Mouse (Mus musculus): Measurements from ENCODE around the gene Tap1. TPM values are rescaled to one million over a fixed set of nuclear protein-coding genes. Genes with fewer than 3 reads are reported as not detected.

Tap1 gene
- total RNA-seq, 2 experiments from 2014 or later: 2.6 to 3.8 TPM

DNA sequence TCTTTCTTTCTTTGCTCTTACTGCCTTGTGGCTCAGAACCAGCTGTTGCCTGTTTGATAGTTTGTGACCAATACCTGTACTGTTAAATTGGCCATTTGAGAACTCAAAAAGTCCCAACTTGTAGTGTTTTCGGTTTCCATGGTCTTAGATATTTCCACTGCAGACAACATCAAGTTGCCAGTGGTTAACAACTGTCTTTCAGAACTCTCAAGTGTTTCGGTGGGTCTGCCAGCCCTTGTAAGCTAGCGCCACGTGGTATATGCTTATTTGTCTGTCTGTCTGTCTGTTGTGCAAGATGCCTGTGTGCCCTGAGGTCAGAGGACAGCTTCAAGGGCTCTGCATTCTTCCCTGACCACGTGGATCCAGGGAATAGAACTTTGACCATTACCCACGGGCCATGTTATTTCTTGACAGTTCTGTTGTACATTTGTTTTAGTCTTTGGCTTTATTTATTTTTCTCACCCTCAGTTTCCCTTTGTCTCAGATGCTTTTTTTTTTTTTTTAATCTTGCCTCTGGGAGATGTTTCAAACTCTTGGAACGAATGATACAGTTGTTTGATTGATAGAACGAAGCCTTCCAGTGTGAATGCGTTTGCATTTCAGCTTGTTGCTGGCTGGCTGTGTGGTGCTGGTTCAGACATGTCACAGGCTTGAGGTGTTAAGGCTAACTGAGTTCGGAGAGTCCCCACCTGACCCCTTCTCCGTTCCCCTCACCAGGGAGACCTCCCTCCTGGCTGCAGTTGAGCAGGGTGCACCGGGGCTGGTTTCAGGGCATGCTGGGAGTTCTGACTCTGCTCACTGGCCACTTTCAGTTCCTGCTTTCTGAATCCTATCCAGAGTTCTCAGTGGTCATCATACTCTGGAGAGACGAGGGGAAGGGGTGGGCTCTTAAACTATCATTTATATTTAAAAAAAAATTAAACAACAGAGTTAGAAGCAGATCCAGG is 7.2 kb upstream of the Tap1 start:
- DNase-seq: no peak

DNA sequence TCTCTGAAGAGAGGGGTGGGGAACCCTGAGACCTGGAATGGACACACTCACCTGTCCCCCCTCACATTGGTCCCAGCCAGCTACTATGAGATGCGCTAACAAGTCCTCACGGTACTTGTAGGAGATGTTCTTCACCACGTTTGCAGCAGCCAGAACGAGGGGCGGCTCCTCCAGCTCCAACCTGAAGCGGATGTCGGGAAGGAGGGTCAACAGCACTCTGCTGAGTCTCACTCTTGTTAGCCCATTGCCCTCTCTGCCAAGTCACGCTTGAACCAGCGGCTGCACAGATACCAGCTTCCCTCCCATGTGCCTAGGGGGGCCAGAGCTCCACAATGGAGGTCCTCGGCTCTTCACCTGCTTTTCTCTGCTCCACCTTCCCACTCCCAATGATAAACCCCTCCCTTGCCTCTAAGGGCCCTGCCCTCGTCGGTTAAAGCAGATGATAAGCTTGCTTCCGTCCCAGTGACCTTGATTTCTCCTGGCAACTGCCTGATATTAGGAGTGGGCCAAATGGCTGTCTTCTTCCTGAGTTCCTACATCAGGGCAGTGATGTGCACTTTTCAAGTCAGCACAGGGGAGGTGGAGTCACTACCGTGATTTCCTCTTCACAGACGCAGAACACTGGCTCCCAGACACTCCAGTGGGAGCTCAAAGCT is 3.7 kb upstream of the Tap1 start:
- no peak for DNase-seq

DNA sequence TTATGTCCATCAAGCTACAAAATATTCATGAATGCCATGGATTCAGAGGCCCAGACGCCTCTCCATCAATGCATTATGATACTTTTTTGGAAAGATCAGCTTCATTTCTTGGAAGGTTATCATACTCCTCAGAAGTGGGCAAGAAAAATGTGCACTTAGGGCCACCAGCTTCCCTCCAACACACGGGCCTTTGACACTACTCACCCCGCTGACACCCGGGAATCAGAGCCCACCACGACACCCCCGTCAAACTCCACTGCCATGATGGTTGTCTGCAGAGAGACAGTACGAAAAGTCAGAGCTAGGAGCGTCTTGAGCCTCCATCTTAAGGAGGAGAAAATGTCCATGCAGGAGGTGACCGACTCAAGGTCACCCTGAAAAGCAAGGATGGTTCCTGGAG is 1.8 kb upstream of the Tap1 start:
- DNase-seq: no peak

DNA sequence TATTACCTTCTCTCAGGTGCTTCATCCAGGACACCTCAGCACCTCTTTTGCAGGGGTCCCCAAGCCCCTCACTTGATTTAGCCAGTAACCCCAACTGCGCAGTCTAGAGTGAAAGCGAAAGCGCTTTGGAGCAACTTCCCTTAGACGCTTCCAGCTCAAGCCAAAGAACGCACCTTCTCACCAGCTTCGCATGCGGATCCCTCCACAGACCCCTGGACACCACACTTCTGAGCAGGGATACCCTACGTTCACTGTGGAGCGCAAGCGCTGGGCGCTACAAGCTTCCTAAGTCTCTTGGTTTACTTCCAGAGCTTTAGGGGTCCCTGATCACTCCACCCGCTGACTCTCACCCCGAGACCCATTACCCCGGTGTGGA is 480 bp upstream of the Tap1 start:
- no peak for DNase-seq

DNA sequence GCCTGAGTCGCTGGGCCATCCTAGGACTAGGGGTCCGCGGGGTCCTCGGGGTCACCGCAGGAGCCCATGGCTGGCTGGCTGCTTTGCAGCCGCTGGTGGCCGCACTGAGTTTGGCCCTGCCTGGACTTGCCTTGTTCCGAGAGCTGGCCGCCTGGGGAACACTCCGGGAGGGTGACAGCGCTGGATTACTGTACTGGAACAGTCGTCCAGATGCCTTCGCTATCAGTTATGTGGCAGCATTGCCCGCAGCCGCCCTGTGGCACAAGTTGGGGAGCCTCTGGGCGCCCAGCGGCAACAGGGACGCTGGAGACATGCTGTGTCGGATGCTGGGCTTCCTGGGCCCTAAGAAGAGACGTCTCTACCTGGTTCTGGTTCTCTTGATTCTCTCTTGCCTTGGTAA is 657 bp downstream of the Tap1 start:
- DNase-seq: peak; percentile 48

DNA sequence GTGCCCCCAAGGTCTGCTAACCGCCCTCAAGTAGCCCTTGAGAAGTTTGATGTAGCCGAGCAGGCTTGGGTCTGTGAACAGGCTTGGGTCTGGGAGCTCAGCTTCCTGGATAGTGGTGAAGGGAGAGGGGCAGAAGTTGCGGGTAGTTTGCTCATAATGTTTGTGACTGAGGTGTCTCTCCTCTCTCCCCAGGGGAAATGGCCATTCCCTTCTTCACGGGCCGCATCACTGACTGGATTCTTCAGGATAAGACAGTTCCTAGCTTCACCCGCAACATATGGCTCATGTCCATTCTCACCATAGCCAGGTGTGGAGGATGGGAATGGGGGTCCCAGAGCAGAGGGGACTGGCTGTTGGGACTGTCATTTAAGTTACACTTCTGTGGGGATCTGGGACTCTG is 1.6 kb downstream of the Tap1 start:
- DNase-seq: no peak

DNA sequence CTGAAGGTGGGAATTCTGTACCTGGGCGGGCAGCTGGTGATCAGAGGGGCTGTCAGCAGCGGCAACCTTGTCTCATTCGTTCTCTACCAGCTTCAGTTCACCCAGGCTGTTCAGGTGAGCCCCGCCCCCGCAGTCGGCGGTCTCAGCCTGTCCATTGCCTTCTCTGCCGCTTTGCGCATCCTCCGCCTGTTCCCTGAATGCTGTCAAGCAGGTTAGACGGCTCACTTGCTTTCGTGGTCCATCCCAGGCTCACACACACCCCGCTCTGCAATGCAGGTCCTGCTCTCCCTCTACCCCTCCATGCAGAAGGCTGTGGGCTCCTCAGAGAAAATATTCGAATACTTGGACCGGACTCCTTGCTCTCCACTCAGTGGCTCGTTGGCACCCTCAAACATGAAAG is 5.5 kb downstream of the Tap1 start:
- no peak for DNase-seq

DNA sequence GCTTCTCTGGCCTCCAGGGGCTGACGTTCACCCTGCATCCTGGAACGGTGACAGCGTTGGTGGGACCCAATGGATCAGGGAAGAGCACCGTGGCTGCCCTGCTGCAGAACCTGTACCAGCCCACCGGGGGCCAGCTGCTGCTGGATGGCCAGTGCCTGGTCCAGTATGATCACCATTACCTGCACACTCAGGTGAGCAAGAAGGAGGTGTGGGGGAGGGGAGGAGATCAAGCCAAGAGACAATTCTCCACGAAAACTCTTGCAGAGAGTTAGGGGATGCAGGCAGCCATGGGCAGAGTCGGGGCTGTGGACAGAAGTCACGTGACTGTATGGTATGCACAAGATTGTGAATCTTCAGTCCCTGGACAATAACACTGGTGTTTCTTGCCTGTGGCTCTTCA is 6.1 kb downstream of the Tap1 start:
- DNase-seq: no peak

DNA sequence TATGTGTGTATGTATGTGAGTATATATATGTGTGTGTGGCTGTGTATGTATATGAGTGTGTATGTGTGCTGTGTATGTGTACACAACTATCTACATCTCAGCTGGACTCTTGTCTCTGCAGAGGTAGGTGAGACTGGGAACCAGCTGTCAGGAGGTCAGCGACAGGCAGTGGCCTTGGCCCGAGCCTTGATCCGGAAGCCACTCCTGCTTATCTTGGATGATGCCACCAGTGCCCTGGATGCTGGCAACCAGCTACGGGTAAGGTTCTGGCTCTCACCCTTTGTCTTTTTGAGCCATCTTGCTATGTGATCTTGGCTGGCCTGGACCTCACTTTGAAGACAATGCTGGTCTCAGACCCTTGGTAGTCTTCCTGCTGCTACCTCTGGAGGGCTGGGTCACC is 7.4 kb downstream of the Tap1 start:
- no peak for DNase-seq

DNA sequence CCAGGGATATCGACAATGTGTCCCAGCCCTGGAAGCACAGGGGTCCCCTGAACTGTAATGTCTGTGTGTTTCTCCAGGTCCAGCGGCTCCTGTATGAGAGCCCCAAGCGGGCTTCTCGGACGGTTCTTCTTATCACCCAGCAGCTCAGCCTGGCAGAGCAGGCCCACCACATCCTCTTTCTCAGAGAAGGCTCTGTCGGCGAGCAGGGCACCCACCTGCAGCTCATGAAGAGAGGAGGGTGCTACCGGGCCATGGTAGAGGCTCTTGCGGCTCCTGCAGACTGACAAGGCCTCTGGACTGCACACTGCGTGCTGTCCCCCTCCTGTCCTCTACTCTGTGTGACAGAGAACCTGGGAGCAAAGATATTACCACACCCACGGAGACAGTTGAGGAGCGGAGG is 9.1 kb downstream of the Tap1 start:
- no peak for DNase-seq

DNA sequence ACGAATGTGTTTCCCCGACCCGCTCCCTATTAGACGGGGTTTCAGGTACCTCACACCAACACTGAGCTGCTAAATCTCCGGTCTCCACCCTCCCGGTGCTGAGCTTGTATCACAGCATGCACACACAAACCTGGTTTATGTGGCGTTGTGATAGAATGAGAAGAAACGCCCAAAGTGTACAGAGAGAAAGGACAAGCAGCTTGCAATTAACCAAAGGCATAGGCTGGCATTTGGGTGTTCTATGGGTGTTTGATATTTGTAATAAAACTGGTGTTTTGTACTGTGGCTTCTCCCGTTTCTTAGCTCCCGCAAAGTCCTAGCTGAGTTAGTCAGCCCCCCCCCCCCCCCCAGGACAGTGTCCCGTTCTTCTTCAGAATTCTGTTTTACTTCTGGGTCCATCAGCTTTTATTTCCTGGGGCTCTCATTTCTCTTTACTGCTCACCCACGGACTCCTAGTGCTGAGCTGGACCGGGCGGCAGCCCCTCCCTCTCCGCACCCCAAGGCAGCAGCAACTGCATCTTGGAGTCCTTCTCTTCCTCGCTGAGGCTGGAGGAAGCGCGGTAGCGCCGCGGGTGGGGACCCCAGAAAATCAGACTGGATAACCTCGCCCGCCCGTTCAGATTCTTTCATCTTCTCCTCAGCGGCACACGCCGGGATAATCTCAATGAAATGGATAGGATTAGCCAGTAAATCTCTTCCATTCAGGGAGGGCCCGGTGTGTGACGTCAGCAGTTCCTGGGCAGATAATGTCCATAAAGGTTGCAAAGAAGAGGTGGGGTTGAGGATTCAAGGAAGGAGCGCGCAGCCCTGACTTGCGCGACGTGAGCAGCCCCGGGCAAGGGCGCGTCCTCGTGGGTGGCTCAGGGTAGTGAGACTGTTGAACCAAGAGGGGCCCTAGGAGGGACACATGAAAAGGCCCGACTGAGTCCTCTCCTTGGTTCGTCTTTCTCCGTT is 9.9 kb downstream of the Tap1 start, which contains the start of gene Psmb8:
Psmb8 (plus strand) TSS at position 781 of the 954 bp plus-strand sequence.
- DNase-seq: peak; percentile 87

DNA sequence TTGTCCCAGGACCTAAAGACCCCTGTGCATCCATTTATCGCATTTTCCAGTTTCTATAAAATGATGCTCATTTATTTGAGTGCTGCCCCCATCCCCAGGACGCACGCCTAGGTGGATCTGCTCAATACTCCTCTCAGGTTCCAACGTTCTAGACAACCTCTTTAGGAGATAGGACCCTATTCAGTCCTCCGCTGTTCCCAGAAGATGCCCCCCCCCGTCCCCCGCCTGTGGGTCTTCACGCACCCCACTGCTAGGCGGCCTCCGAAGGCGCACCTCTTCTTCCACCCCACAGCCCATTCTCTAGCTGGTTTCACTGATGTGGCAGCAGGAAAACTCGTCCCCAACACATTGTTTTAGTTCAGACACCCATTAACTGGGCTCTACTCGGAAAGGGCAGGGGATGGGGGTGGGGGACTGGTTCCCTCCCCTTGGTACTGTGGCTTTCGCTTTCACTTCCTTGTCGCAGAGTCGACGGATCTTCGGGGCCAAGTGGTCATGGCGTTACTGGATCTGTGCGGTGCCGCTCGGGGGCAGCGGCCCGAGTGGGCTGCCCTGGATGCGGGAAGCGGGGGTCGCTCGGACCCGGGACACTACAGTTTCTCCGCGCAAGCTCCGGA is 10.7 kb downstream of the Tap1 start:
- DNase-seq: peak; percentile 26

DNA sequence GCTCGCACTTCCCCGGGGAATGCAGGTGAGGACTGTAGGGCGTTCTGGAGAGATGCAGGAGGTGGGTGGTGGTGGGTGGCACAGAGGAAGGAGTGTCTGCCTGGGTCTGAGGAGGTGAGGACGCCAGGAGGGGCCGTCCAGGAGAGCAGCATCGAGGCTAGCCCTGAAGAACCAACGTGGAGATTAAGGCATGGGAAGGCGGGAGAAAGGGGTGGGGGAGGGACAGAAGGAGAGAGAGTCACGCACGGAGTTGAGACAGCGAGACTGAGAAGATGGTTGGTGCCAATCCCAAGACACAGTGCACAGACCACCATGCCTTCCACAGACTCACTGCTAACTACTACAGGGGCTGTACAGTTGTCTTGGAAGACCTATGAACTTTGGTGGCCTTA is 11.2 kb downstream of the Tap1 start:
- DNase-seq: no peak

DNA sequence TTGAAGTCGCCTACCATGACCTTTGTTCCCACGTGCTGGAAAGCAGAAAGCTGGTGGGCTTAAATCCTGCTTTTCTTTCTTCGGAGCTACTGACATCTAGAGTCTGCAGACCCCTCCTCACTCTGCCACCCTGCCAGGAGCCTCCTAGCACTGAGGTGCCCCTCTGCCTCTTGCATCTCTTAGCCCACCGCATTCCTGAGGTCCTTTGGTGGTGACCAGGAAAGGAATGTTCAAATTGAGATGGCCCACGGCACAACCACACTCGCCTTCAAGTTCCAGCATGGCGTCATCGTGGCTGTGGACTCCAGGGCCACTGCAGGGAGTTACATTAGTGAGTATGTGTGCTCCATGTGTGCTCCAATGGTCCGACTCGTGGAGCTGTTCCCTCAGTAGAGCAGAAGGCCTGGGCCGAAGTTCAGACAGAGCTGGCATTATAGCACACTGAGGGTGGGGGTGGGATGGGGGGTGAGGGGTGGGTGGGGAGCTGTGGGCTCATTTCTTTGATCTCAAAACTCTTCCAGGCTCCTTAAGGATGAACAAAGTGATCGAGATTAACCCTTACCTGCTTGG is 11.8 kb downstream of the Tap1 start:
- no peak for DNase-seq

DNA sequence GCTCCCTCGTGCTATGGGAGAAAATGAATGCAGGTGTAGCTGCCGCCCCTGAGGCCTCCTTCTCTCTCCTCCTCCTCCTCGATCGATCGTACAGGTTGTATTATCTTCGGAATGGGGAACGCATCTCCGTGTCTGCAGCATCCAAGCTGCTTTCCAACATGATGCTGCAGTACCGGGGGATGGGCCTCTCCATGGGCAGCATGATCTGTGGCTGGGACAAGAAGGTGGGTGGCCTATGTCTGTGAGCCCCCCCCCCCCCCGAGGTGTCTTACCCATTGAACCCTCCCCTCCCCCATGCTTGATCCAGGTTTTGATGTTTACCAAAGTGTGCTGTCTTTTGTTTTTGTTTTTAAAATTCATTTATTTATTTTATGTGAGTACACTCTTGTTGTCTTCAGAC is 12.7 kb downstream of the Tap1 start:
- no peak for DNase-seq

DNA sequence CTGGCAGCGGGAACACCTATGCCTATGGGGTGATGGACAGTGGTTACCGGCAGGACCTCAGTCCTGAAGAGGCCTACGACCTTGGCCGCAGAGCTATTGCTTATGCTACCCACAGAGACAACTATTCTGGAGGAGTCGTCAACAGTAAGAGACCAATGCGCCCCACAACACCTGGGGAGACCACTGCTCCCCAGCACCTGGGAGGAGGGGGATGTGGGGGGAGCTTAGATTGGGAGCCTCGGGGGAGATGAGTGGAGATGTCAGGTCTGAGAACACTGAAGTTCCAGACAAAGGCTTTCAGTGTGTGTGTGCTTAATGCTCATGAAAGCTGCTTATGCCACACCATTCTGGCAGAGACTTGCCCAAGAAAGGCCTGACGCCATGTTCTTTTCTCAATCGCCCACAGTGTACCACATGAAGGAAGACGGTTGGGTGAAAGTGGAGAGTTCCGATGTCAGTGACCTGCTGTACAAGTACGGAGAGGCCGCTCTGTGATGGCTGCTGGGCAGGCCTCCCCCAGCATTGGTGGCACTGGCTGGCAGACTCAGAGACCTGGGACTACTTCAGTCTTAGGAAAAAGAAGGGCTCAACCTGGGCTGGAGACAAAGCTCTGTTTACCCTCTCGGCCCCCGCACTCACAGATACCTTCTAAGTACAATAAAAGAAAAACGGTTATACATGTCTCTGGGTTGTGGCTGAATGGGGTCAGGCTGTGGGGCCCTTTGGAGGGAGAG is 13.6 kb downstream of the Tap1 start:
- DNase-seq: no peak

DNA sequence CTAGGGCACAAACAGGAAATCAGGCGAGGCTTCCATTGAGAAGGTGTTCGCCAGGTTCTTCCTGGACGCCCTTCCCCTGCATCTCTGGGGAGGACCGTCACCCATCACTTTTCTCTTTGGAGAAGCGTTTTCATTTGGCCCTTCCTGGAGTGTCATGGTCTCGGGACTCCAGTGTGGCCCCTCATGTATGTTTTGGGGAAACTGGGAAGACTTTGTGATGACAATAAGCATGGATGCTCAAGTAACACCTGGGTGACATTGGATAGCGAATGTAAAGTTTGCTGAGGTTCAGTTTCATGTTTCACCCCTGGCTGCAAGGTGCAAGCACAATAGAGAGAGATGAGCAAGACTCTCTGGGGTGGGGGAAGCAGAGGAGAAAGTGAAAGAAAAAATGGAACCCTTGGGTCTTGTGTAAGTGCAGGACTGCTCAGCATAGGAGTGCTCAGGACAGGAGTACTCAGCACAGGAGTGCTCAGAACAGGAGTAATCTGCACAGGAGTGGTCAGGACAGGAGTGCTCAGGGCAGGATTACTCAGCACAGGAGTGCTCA is 14.2 kb downstream of the Tap1 start:
- DNase-seq: no peak

DNA sequence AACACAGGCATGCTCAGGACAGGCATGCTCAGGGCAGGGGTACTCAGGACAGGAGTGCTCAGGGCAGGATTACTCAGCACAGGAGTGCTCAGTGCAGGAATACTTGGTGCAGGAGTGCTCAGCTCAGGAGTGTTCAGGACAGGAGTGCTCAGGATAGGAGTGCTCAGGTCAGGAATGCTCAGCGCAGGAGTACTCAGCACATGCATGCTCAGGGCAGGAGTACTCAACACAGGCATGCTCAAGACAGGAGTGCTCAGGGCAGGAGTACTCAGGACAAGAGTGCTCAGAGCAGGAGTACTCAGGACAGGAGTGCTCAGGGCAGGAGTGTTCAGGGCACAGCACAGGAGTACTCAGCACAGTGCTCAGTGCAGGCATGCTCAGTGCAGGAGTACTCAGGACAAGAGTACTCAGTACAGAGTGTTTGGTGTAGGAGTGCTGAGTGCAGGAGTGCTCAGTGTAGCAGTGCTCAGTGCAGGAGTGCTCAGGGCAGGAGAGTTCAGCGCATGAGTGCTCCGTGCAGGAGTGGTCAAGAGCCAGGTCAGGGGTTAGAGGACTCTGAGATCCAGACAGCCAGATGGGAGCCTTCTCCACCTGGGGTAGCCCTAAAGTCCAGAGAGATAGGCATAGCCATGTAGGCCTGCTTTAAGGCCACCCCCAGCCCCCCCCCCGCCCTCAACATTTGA is 15.5 kb downstream of the Tap1 start:
- no peak for DNase-seq

DNA sequence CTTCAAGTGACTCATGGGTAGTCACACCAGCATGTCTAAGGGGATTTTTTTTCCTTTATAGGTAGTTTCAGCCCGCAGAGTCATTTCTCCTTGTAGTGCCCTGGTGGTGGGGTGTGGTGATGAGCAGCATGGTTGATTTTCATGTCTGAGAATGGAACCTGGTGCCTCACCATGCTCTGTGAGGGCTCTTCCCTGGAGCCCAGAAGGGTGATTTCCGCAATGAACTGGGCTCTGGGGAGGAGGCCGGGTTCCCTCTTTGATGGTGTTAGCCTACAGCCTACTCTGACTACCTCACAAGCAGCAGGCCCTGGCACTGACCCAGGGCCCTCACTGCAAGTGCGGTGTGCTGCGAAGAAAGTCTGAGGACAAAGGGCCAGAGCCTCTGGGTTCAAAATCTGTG is 16.1 kb downstream of the Tap1 start, which contains the start of gene Tap2:
Tap2 (plus strand) TSS at position 84 of the 400 bp plus-strand sequence.
- no peak for DNase-seq

Measured in gastrocnemius, postnatal 10 days (tissue).